Mouse (Mus musculus) spleen, adult 2 months (tissue): ENCODE data around the gene Echs1.

Experiments
- CTCF ChIP-seq: fragments of 200-500 bp; IDR thresholded peaks from 2 replicates; pipeline ENCODE4 v1.5.1; 2011; ENCODE audit warnings: mild to moderate bottlenecking, inconsistent platforms; ENCODE audit not compliant: insufficient read depth, insufficient read length, insufficient replicate concordance; ENCODE audit errors: extremely low read depth
- POLR2A ChIP-seq: fragments of 200-500 bp; IDR thresholded peaks from 2 replicates; pipeline ENCODE4 v1.6.1; 2011; ENCODE audit warnings: low read depth, low read length, inconsistent platforms

- TF ChIP-seq POLR2A (no peak), CTCF (no peak)
Observed at GRCm38 (mm10) chr7:140090601-140091000, 25.7 kb downstream of the Echs1 start.
